Mouse (Mus musculus) cerebellum, adult 11-12 months (tissue): Measurements from ENCODE around the gene Olfr1506.
"Not testable (repeated sequence)": the region's sequence is repeated elsewhere in the genome, so short reads cannot be mapped to it uniquely, and the experiment has no call there.

ENCODE experiments used
- DNase-seq: peaks from one replicate; pipeline ENCODE4 v3.0.0; 2022

Olfr1506 gene

GRCm38 (mm10) chr2:90224393-90224792 is at the start of gene Olfr1506:
Gene Olfr1506, minus strand, starts transcription at chr2:90224493.
- DNase-seq = not testable (repeated sequence)

GRCm38 (mm10) chr2:90270932-90271331 is 46.6 kb upstream of the Olfr1506 start, which contains the start of gene Olfr1271:
Gene Olfr1271, minus strand, starts transcription at chr2:90271032.
- no peak for DNase-seq

- no peak for DNase-seq
These were observed 33.2 kb upstream of the Olfr1506 start, which contains the start of gene Olfr142 for GRCm38 (mm10) chr2:90257492-90257891. Gene Olfr142, minus strand, starts transcription at chr2:90257592.

- not testable (repeated sequence) for DNase-seq
These were observed 24.7 kb downstream of the Olfr1506 start for GRCm38 (mm10) chr2:90199606-90200005.

GRCm38 (mm10) chr2:90195285-90195684 is 29.0 kb downstream of the Olfr1506 start:
- DNase-seq = not testable (repeated sequence)

- not testable (repeated sequence) for DNase-seq
These were observed 29.5 kb downstream of the Olfr1506 start for GRCm38 (mm10) chr2:90194750-90195149.

- not testable (repeated sequence) for DNase-seq
These were observed 37.2 kb downstream of the Olfr1506 start for GRCm38 (mm10) chr2:90187082-90187481.

GRCm38 (mm10) chr2:90186082-90186481 is 38.2 kb downstream of the Olfr1506 start:
- not testable (repeated sequence) for DNase-seq
